8 mouse cellular contexts compared by ENCODE assay signal in the genomic region with DNA sequence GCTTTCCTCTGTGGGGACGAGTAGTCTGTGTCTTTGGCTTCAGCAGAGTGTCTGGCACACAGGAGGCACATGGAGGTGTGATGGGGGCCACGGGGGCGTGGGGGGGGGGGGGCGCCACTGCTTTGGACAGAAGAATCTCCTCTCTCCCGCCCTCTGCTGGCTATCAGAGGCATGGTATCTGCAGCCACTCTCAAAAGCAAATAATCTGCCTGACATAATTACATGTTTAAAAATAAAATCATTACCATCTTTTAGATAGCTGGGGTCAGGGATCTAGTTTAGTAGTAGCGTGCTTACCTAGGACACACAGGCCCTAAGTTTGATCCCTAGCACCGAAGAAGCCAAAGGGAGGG.
DNase-seq lines count a peak whose midpoint lies in the region; ATAC-seq lines count a peak whose summit lies in the region.

No protein-coding gene starts in this region.

- no peak for ATAC-seq in embryonic facial prominence, embryonic 12.5 days (ENCODE audit: insufficient number of reproducible peaks, insufficient read depth, low FRiP score, low TSS enrichment)
- ATAC-seq in limb, embryonic 11.5 days (ENCODE audit: insufficient number of reproducible peaks, low FRiP score, low TSS enrichment, low read depth) = no peak

- no peaks in the 10 kb centered on the region for H3K36me3 ChIP-seq in embryonic facial prominence, embryonic 12.5 days
- H3K36me3 ChIP-seq in limb, embryonic 11.5 days (ENCODE audit: control insufficient read depth, insufficient read depth, low read length) = no peaks in the 10 kb centered on the region

- H3K9me3 ChIP-seq in embryonic facial prominence, embryonic 12.5 days = no peaks in the 10 kb centered on the region
- no peaks in the 10 kb centered on the region for H3K9me3 ChIP-seq in limb, embryonic 11.5 days (ENCODE audit: control insufficient read depth, low read length)

- peaks cover 18% of the 10 kb centered on the region for H3K4me1 ChIP-seq in embryonic facial prominence, embryonic 12.5 days
- peaks cover 3% of the 10 kb centered on the region; the same call in 1 of the 2 replicates for H3K4me1 ChIP-seq in limb, embryonic 11.5 days (ENCODE audit: control insufficient read depth, insufficient read depth, low read length)

- 16% methylated on average over 6 of the region's 7 CpGs for WGBS in embryonic facial prominence, embryonic 12.5 days
- WGBS in limb, embryonic 11.5 days = 12% methylated on average over 6 of the region's 7 CpGs

- peak; percentile 41 for DNase-seq in gastrocnemius, postnatal 10 days
- DNase-seq in gastrocnemius, postnatal 25 days = no peak
- peak; percentile 32 to 34 for DNase-seq in B cell, adult 2 months
- DNase-seq in limb, embryonic 11.5 days (ENCODE audit: low spot score) = peak; percentile 48
- DNase-seq in neural tube, embryonic 10.5 days (ENCODE audit: extremely low spot score, low spot score) = peak; percentile 48
- DNase-seq in urinary bladder, postnatal 4 days (ENCODE audit: low spot score in 2 of 2) = no peak
- no peak for DNase-seq in frontal cortex, postnatal 36 days (ENCODE audit: low spot score in 2 of 2)

- no peak overlapping the region for H3K4me3 ChIP-seq in embryonic facial prominence, embryonic 12.5 days
- no peak overlapping the region for H3K4me3 ChIP-seq in limb, embryonic 11.5 days (ENCODE audit: low read depth, low read length)

- peak overlapping the region; percentile 39 for H3K4me2 ChIP-seq in embryonic facial prominence, embryonic 12.5 days (replicated peaks)
- H3K4me2 ChIP-seq in limb, embryonic 11.5 days (ENCODE audit: low read depth, severe bottlenecking) = no peak overlapping the region; the same call in 1 of the 2 replicates

- H3K27ac ChIP-seq in embryonic facial prominence, embryonic 12.5 days = no peak overlapping the region
- H3K27ac ChIP-seq in limb, embryonic 11.5 days (replicated peaks; ENCODE audit: low read depth, low read length) = no peak overlapping the region

- no peak overlapping the region for H3K9ac ChIP-seq in embryonic facial prominence, embryonic 12.5 days
- H3K9ac ChIP-seq in limb, embryonic 11.5 days (ENCODE audit: low read length) = no peak overlapping the region

- no peaks in the 10 kb centered on the region for H3K27me3 ChIP-seq in embryonic facial prominence, embryonic 12.5 days
- no peaks in the 10 kb centered on the region for H3K27me3 ChIP-seq in limb, embryonic 11.5 days (ENCODE audit: control insufficient read depth, insufficient read depth, low read length)

Comparison
In these comparisons a context has a peak if more than half of its experiments do, and no peak if none do; other contexts are left out.
1. DNase-seq: peak in gastrocnemius, postnatal 10 days (single experiment), B cell, adult 2 months (2 of 2), limb, embryonic 11.5 days (single experiment) and neural tube, embryonic 10.5 days (single experiment); none in gastrocnemius, postnatal 25 days (single experiment), urinary bladder, postnatal 4 days (0 of 2) and frontal cortex, postnatal 36 days (0 of 2).